Comparison of ENCODE assay signal across 16 mouse cellular contexts in genomic region chr6:142950354-142950753, GRCm38 (mm10). TPM values are rescaled to one million over a fixed set of nuclear protein-coding genes. Genes with fewer than 3 reads are reported as not detected.
DNase-seq lines count a peak whose midpoint lies in the region; ATAC-seq and TF ChIP-seq lines count a peak whose summit lies in the region.
"Had no signal": no experiment of that assay in that cellular context is flagged by ENCODE, and none has a peak within 500 bp of the region (broad histone marks: within the 10 kb centered on the region; RNA-seq: fewer than 3 reads in every experiment).

No protein-coding gene starts in this region.

- H3K4me1 ChIP-seq in forebrain, embryonic 15.5 days, result peaks cover 18% of the 10 kb centered on the region
- peaks cover 17% of the 10 kb centered on the region for H3K4me1 ChIP-seq in forebrain, embryonic 13.5 days
- H3K4me1 ChIP-seq in testis, adult 2 months (ENCODE audit: control insufficient read depth, insufficient read depth, low read length), result peaks cover 2% of the 10 kb centered on the region
- H3K4me1 ChIP-seq in megakaryocyte, embryonic 14.5 days, result peaks cover 47% of the 10 kb centered on the region

- no peaks in the 10 kb centered on the region for H3K9me3 ChIP-seq in forebrain, embryonic 15.5 days
- no peaks in the 10 kb centered on the region for H3K9me3 ChIP-seq in forebrain, embryonic 13.5 days (replicated peaks)
- H3K9me3 ChIP-seq in megakaryocyte, embryonic 14.5 days, result no peaks in the 10 kb centered on the region
- H3K9me3 ChIP-seq: heart, embryonic 10.5 days; hindbrain, embryonic 15.5 days had no signal

- no peak overlapping the region for H3K4me2 ChIP-seq in forebrain, embryonic 15.5 days (replicated peaks)
- H3K4me2 ChIP-seq in forebrain, embryonic 13.5 days, result no peak overlapping the region
- H3K4me2 ChIP-seq: hindbrain, embryonic 15.5 days had no signal

- no peak overlapping the region for H3K9ac ChIP-seq in forebrain, embryonic 15.5 days (replicated peaks)
- H3K9ac ChIP-seq in forebrain, embryonic 13.5 days, result no peak overlapping the region
- H3K9ac ChIP-seq: hindbrain, embryonic 15.5 days; liver, postnatal 0 days had no signal

- WGBS in forebrain, embryonic 15.5 days, result 73% methylated on average over 11 of the region's 11 CpGs
- WGBS in forebrain, embryonic 13.5 days, result 84% methylated on average over 11 of the region's 11 CpGs

- peak; percentile 50 for TF ChIP-seq POLR2A in testis, adult 2 months (IDR thresholded peaks at IDR 0.05; ENCODE audit: control insufficient read depth, low read depth, low read length)

- H3K36me3 ChIP-seq in forebrain, embryonic 15.5 days, result no peaks in the 10 kb centered on the region
- H3K36me3 ChIP-seq in forebrain, embryonic 13.5 days (ENCODE audit: poor library complexity, severe bottlenecking), result no peaks in the 10 kb centered on the region
- H3K36me3 ChIP-seq in testis, adult 2 months (ENCODE audit: control insufficient read depth, insufficient read depth, low read length), result no peaks in the 10 kb centered on the region
- H3K36me3 ChIP-seq in megakaryocyte, embryonic 14.5 days (replicated peaks; ENCODE audit: low read length), result no peaks in the 10 kb centered on the region
- H3K36me3 ChIP-seq: heart, embryonic 10.5 days; hindbrain, embryonic 15.5 days had no signal

- no peaks in the 10 kb centered on the region for H3K27me3 ChIP-seq in forebrain, embryonic 15.5 days
- no peaks in the 10 kb centered on the region for H3K27me3 ChIP-seq in forebrain, embryonic 13.5 days
- H3K27me3 ChIP-seq in testis, adult 2 months (ENCODE audit: control insufficient read depth, insufficient read depth, low read length), result no peaks in the 10 kb centered on the region
- H3K27me3 ChIP-seq in megakaryocyte, embryonic 14.5 days (replicated peaks), result peaks cover 10% of the 10 kb centered on the region
- H3K27me3 ChIP-seq: hindbrain, embryonic 15.5 days had no signal

- no peak for ATAC-seq in forebrain, embryonic 15.5 days (replicated peaks)
- ATAC-seq in forebrain, embryonic 13.5 days, result no peak
- ATAC-seq: liver, postnatal 0 days had no signal

- TF ChIP-seq CTCF in testis, adult 2 months (IDR thresholded peaks at IDR 0.05; ENCODE audit: control insufficient read depth, insufficient read depth, insufficient replicate concordance, low read depth, low read length), result no peak

- H3K27ac ChIP-seq in forebrain, embryonic 15.5 days (replicated peaks), result peak overlapping the region; percentile 38
- H3K27ac ChIP-seq in forebrain, embryonic 13.5 days, result no peak overlapping the region
- peak overlapping the region; percentile 30; the same call in 1 of the 2 replicates for H3K27ac ChIP-seq in testis, adult 2 months (ENCODE audit: control insufficient read depth, insufficient read depth, low read depth, low read length)
- H3K27ac ChIP-seq: gastrocnemius, adult 2 months; heart, embryonic 10.5 days; hindbrain, embryonic 15.5 days; macrophage had no signal

- DNase-seq in testis, postnatal 10 days (ENCODE audit: low spot score), result no peak
- DNase-seq in testis, postnatal 14 days (ENCODE audit: low spot score), result peak; percentile 52
- DNase-seq in lung, postnatal 36 days, result no peak
- no peak for DNase-seq in spleen, postnatal 14 days (ENCODE audit: low spot score in 2 of 2)
- DNase-seq: adrenal gland, postnatal 25 days; gastrocnemius, adult 2 months; layer of hippocampus, adult 9-11 months; left cerebral cortex, postnatal 4 days; liver, postnatal 0 days had no signal

- no peak overlapping the region for H3K4me3 ChIP-seq in forebrain, embryonic 15.5 days
- H3K4me3 ChIP-seq in forebrain, embryonic 13.5 days, result no peak overlapping the region
- H3K4me3 ChIP-seq in testis, adult 2 months (ENCODE audit: control insufficient read depth, low read depth, low read length), result peak overlapping the region; percentile 70
- peak overlapping the region; percentile 71 for H3K4me3 ChIP-seq in megakaryocyte, embryonic 14.5 days (replicated peaks)
- H3K4me3 ChIP-seq: gastrocnemius, adult 2 months; heart, embryonic 10.5 days; hindbrain, embryonic 15.5 days had no signal

RNA-seq across cellular contexts. Expression of gene St8sia1, which starts 13.9 kb away (rescaled TPM):
- 5.5 and 6.9 TPM in 2 replicates for polyA plus RNA-seq in forebrain, embryonic 15.5 days (2015; fragmentation: Nextera tagmentation; extraction: Ambion mirVana)
- polyA plus RNA-seq in forebrain, embryonic 13.5 days (2015; fragmentation: Nextera tagmentation; extraction: Ambion mirVana), result 4.2 and 4.8 TPM in 2 replicates
- polyA plus RNA-seq in testis, adult 2 months (2012; rRNA removed), result 1.9 and 2.5 TPM in 2 replicates
- polyA plus RNA-seq in megakaryocyte, embryonic 14.5 days (2012; ENCODE audit: insufficient read depth, low replicate concordance), result 0.04 and 0.17 TPM in 2 replicates

Comparison
In these comparisons a context has a peak if more than half of its experiments do, and no peak if none do; other contexts are left out.
1. H3K4me3 ChIP-seq: peak in testis, adult 2 months (single experiment) and megakaryocyte, embryonic 14.5 days (single experiment); none in forebrain, embryonic 15.5 days (single experiment) and forebrain, embryonic 13.5 days (single experiment).